Mouse (Mus musculus) stomach, embryonic 16.5 days (tissue): Measurements from ENCODE around the gene Mcam. TPM values are rescaled to one million over a fixed set of nuclear protein-coding genes. Genes with fewer than 3 reads are reported as not detected.

Source experiments
- ATAC-seq: fragments of 200-750 bp; cut with Nextera tagmentation; 2 replicates; pipeline ENCODE4 v1.8.0; 2017; ENCODE audit warnings: moderate number of reproducible peaks, moderate TSS enrichment; ENCODE audit not compliant: insufficient read depth, low FRiP score
- H3K27ac ChIP-seq: fragments of 300-500 bp; sonication (generic); 2 replicates; pipeline ENCODE4 v1.5.1; 2014; ENCODE audit warnings: low read length
- H3K27me3 ChIP-seq: fragments of 300-500 bp; sonication (generic); 2 replicates; pipeline ENCODE4 v1.6.1; 2014; ENCODE audit warnings: low read length, control low read depth, mixed read lengths; ENCODE audit not compliant: control insufficient read depth, insufficient read depth
- H3K36me3 ChIP-seq: fragments of 300-500 bp; sonication (generic); 2 replicates; pipeline ENCODE4 v1.6.1; 2014; ENCODE audit warnings: low read length; ENCODE audit not compliant: control insufficient read depth, insufficient read depth
- H3K4me1 ChIP-seq: fragments of 300-500 bp; sonication (generic); 2 replicates; pipeline ENCODE4 v1.6.1; 2014; ENCODE audit warnings: low read length, control low read depth, mixed read lengths; ENCODE audit not compliant: control insufficient read depth, insufficient read depth
- H3K4me2 ChIP-seq: fragments of 300-500 bp; sonication (generic); 2 replicates; pipeline ENCODE4 v1.6.1; 2014; ENCODE audit warnings: low read depth, low read length, mixed read lengths
- H3K4me3 ChIP-seq: fragments of 300-500 bp; sonication (generic); replicated peaks from 2 replicates; pipeline ENCODE4 v1.5.1; 2014; ENCODE audit warnings: mild to moderate bottlenecking, low read length
- H3K9ac ChIP-seq: fragments of 300-500 bp; sonication (generic); 2 replicates; pipeline ENCODE4 v1.6.1; 2014; ENCODE audit warnings: low read length
- H3K9me3 ChIP-seq: fragments of 300-500 bp; sonication (generic); replicated peaks from 2 replicates; pipeline ENCODE4 v1.6.1; 2016; ENCODE audit warnings: low read length, control low read depth; ENCODE audit not compliant: control insufficient read depth
- WGBS: fragments of 180-500 bp; shearing (Covaris S2); extraction: QIAGEN DNeasy Blood & Tissue Kit; methylation state at CpG from one replicate; pipeline ENCODE4 v1.1.7; 2014; 5-methylcytosine and 5-hydroxymethylcytosine counted together
- polyA plus RNA-seq: library from polyadenylated mRNA; unstranded; fragments of >200 nt; fragmentation: Nextera tagmentation; extraction: Ambion mirVana; gene quantifications from 2 replicates; pipeline ENCODE4 v1.2.1, GENCODE M21; 2015

Gene Mcam
- polyA plus RNA-seq, 1 experiment from 2014 or later: 53.6 TPM

- H3K9me3 ChIP-seq: no peaks in the 10 kb centered on the region
- no peak for ATAC-seq
- no peak overlapping the region for H3K4me2 ChIP-seq
- no peak overlapping the region for H3K4me3 ChIP-seq
- 0 out of 2 replicates have a peak, but pooled peaks cover 2% of the 10 kb centered on the region for H3K4me1 ChIP-seq
- no peaks in the 10 kb centered on the region for H3K27me3 ChIP-seq
- H3K36me3 ChIP-seq: 0 out of 2 replicates have a peak, but pooled peaks cover 4% of the 10 kb centered on the region
- no peak overlapping the region for H3K27ac ChIP-seq
- 71% methylated on average over 5 of the region's 5 CpGs for WGBS
- no peak overlapping the region for H3K9ac ChIP-seq
Measured at GRCm38 (mm10) chr9:44141951-44142350, 7.7 kb downstream of the Mcam start.

- Histone ChIP-seq H3K4me2 (no peak overlapping the region), H3K9ac (no peak overlapping the region), H3K4me1 (0 out of 2 replicates have a peak, but pooled peaks cover 2% of the 10 kb centered on the region), H3K36me3 (0 out of 2 replicates have a peak, but pooled peaks cover 4% of the 10 kb centered on the region), H3K4me3 (no peak overlapping the region), H3K27ac (peak overlapping the region; percentile 42; the same call in 1 of the 2 replicates), H3K9me3 (no peaks in the 10 kb centered on the region), H3K27me3 (no peaks in the 10 kb centered on the region)
- 77% methylated on average over 5 of the region's 5 CpGs for WGBS
- no peak for ATAC-seq
Measured at GRCm38 (mm10) chr9:44143421-44143820, 9.2 kb downstream of the Mcam start.

GRCm38 (mm10) chr9:44144023-44144717 lies 9.9 kb downstream of the Mcam start:
- H3K9ac ChIP-seq: no peak overlapping the region
- peak overlapping the region; percentile 34; the same call in 1 of the 2 replicates for H3K27ac ChIP-seq
- no peak overlapping the region for H3K4me2 ChIP-seq
- 32% methylated on average over 7 of the region's 8 CpGs for WGBS
- no peaks in the 10 kb centered on the region for H3K9me3 ChIP-seq
- no peaks in the 10 kb centered on the region for H3K27me3 ChIP-seq
- ATAC-seq: peak; percentile 63; the same call in 1 of the 2 replicates
- 0 out of 2 replicates have a peak, but pooled peaks cover 2% of the 10 kb centered on the region for H3K4me1 ChIP-seq
- no peak overlapping the region for H3K4me3 ChIP-seq
- peaks cover 4% of the 10 kb centered on the region; the same call in 1 of the 2 replicates for H3K36me3 ChIP-seq

DNA sequence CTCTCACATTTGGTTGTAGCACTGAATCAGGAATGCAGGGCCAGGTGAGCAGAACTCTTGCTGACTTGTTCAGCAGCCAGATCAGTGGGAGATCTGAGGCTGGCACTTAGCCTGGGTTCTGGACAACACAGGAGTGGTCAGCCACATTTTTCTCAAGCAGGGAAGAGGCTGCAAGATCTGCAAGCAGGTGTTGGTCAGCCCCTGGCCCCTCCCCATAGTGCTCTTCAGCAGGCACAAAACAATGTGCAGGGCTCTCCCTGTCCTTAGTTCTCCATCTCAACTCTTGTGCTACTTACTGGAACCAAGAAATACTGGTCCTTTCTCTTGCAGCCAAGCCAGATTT lies 10.4 kb downstream of the Mcam start:
- no peak overlapping the region for H3K4me3 ChIP-seq
- H3K4me1 ChIP-seq: 0 out of 2 replicates have a peak, but pooled peaks cover 2% of the 10 kb centered on the region
- no peak for ATAC-seq
- H3K4me2 ChIP-seq: no peak overlapping the region
- no peaks in the 10 kb centered on the region for H3K27me3 ChIP-seq
- H3K36me3 ChIP-seq: peaks cover 4% of the 10 kb centered on the region; the same call in 1 of the 2 replicates
- H3K9ac ChIP-seq: no peak overlapping the region
- no peak overlapping the region; the same call in 1 of the 2 replicates for H3K27ac ChIP-seq
- no peaks in the 10 kb centered on the region for H3K9me3 ChIP-seq

DNA sequence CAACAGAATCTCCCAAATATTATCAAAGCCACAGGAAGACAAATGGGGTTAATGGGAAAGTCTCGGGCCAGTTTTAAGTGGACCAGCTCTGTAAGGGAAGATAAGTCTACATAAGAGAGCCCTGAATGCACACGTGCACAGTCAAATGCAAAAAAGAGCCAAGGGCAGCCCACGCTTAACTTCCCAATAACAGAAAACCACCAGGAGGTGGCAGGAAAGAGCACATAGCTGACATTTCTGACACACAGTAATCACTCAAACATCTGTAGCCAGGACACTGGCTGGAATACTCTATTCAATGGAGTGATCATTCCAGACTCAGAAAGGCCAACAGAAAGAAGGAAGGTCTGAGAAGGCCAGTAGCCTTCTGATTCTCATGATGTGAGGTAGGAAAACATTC lies 13.0 kb downstream of the Mcam start:
- peaks cover 4% of the 10 kb centered on the region; the same call in 1 of the 2 replicates for H3K36me3 ChIP-seq
- 57% methylated on average over 3 of the region's 3 CpGs for WGBS

GRCm38 (mm10) chr9:44159886-44160285 lies 25.6 kb downstream of the Mcam start:
- WGBS: 83% methylated on average over 3 of the region's 3 CpGs
- no peak for ATAC-seq

More for the DNA sequence above, 13.0 kb downstream of the Mcam start:
- ATAC-seq: no peak
- H3K9ac ChIP-seq: no peak overlapping the region
- no peaks in the 10 kb centered on the region for H3K4me1 ChIP-seq
- H3K4me3 ChIP-seq: no peak overlapping the region
- no peak overlapping the region for H3K27ac ChIP-seq
- H3K27me3 ChIP-seq: no peaks in the 10 kb centered on the region
- no peaks in the 10 kb centered on the region for H3K9me3 ChIP-seq
- no peak overlapping the region for H3K4me2 ChIP-seq

GRCm38 (mm10) chr9:44168931-44169330 lies 34.7 kb downstream of the Mcam start:
- no peak overlapping the region for H3K27ac ChIP-seq

More at GRCm38 (mm10) chr9:44159886-44160285, 25.6 kb downstream of the Mcam start:
- Histone ChIP-seq H3K9ac (no peak overlapping the region), H3K4me3 (no peak overlapping the region), H3K9me3 (no peaks in the 10 kb centered on the region), H3K36me3 (peaks cover 36% of the 10 kb centered on the region), H3K27ac (no peak overlapping the region), H3K27me3 (no peaks in the 10 kb centered on the region), H3K4me2 (no peak overlapping the region), H3K4me1 (no peaks in the 10 kb centered on the region)

GRCm38 (mm10) chr9:44170691-44171151 lies 36.5 kb downstream of the Mcam start:
- Histone ChIP-seq H3K4me3 (no peak overlapping the region), H3K36me3 (peaks cover 7% of the 10 kb centered on the region; the same call in 1 of the 2 replicates), H3K9me3 (no peaks in the 10 kb centered on the region), H3K4me2 (no peak overlapping the region), H3K4me1 (no peaks in the 10 kb centered on the region), H3K9ac (no peak overlapping the region), H3K27me3 (no peaks in the 10 kb centered on the region), H3K27ac (no peak overlapping the region)
- no peak for ATAC-seq
- 85% methylated on average over 3 of the region's 3 CpGs for WGBS

More at GRCm38 (mm10) chr9:44168931-44169330, 34.7 kb downstream of the Mcam start:
- ATAC-seq: no peak
- Histone ChIP-seq H3K4me1 (no peaks in the 10 kb centered on the region), H3K4me2 (no peak overlapping the region), H3K36me3 (peaks cover 13% of the 10 kb centered on the region), H3K4me3 (no peak overlapping the region), H3K9me3 (no peaks in the 10 kb centered on the region), H3K9ac (no peak overlapping the region), H3K27me3 (no peaks in the 10 kb centered on the region)
- WGBS: 84% methylated on average over 5 of the region's 5 CpGs

GRCm38 (mm10) chr9:44175556-44175955 lies 41.3 kb downstream of the Mcam start:
- Histone ChIP-seq H3K27me3 (no peaks in the 10 kb centered on the region), H3K9me3 (0 out of 2 replicates have a peak, but pooled peaks cover 5% of the 10 kb centered on the region), H3K4me2 (no peak overlapping the region), H3K4me3 (no peak overlapping the region), H3K27ac (peak overlapping the region; percentile 25; the same call in 1 of the 2 replicates), H3K9ac (no peak overlapping the region), H3K4me1 (peaks cover 3% of the 10 kb centered on the region; the same call in 1 of the 2 replicates), H3K36me3 (peaks cover 7% of the 10 kb centered on the region)
- WGBS: 37% methylated on average over 6 of the region's 6 CpGs
- peak; percentile 76 for ATAC-seq
